Mouse (Mus musculus) brain, embryonic 14.5 days (tissue): ENCODE data around the gene Trim26.

ENCODE experiments used
- CTCF ChIP-seq: fragments of 200-500 bp; IDR thresholded peaks from 2 replicates; pipeline ENCODE4 v1.5.1; 2012; ENCODE audit warnings: inconsistent platforms, mild to moderate bottlenecking, moderate library complexity, borderline replicate concordance; ENCODE audit not compliant: insufficient read depth, insufficient read length; ENCODE audit errors: extremely low read depth
- POLR2A ChIP-seq: fragments of 200-500 bp; IDR thresholded peaks from 2 replicates; pipeline ENCODE4 v1.6.1; 2012; ENCODE audit warnings: mild to moderate bottlenecking, inconsistent platforms, borderline replicate concordance; ENCODE audit not compliant: poor library complexity, insufficient read depth, insufficient read length, severe bottlenecking; ENCODE audit errors: extremely low read depth

DNA sequence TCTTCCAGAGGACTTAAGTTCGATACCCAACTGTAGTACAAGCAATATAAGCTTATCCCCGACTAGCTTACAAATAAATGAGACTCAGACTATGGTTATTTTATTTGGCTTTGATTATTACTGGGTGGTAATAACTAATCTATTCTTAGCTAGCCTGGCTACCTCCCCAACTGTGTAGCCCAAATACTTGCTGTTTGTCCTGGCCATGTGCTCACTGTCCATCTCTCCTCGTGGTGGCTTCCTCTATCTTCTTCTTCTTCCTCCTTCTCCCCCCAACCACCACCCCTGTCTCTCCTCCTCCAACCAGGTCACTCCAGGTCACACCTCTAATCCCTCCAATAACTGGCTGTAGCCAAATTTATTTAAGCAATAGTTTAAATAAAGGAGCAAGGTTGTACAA lies 6.5 kb upstream of the Trim26 start:
- TF ChIP-seq POLR2A (no peak), CTCF (no peak)
